Mouse (Mus musculus) E14TG2a.4 (cell line): ENCODE measurements at regions not wholly inside any gene's neighbourhood (a gene's known extent, or its start where the extent isn't known, plus 50 kb on each side); places are given as distances from the start of the nearest gene placed in this dataset.

Source experiments
- CTCF ChIP-seq: conservative IDR thresholded peaks from 2 replicates; pipeline ENCODE4 v1.5.1; 2014; ENCODE audit warnings: low read length
- POU5F1 ChIP-seq: IDR thresholded peaks from 2 replicates; pipeline ENCODE4 v1.6.1; 2014; ENCODE audit warnings: low read length, borderline replicate concordance

DNA sequence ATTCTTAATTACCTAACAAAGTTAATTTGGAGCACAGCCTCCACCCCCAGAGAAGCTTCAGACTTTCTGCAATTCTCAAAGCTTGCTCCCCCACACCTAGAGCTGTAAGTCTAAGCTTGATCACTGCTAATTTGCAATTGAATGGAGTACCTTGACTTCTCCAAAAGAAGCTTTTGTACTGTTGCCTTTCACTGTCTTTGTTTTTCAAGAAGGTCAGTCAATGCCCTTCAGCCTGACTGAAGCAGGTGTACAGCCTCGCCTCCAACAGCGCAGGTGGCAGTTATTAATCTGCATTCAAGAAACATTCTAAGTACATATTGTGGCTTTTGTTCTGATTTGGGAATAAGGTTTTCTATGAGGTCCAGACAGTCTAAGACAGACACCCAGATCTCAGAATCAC, 201.7 kb upstream of the Cntn5 start:
- no peak for TF ChIP-seq CTCF
- TF ChIP-seq POU5F1: peak; percentile 77; the same call in 1 of the 2 replicates
